Mouse (Mus musculus) neural tube, embryonic 12.5 days (tissue): Measurements from ENCODE around the gene Olfr810. TPM values are rescaled to one million over a fixed set of nuclear protein-coding genes. Genes with fewer than 3 reads are reported as not detected.

Source experiments
- ATAC-seq: fragments of 200-750 bp; cut with Nextera tagmentation; 2 replicates; pipeline ENCODE4 v1.8.0; 2017; ENCODE audit warnings: low read depth, mild to moderate bottlenecking, moderate TSS enrichment, moderate library complexity; ENCODE audit not compliant: low FRiP score
- H3K27ac ChIP-seq: fragments of 300-500 bp; sonication (generic); 2 replicates; pipeline ENCODE4 v1.5.1; 2016
- H3K27me3 ChIP-seq: fragments of 300-500 bp; sonication (generic); replicated peaks from 2 replicates; pipeline ENCODE4 v1.6.1; 2016; ENCODE audit warnings: mild to moderate bottlenecking
- H3K36me3 ChIP-seq: fragments of 300-500 bp; sonication (generic); 2 replicates; pipeline ENCODE4 v1.6.1; 2016; ENCODE audit warnings: mild to moderate bottlenecking
- H3K4me1 ChIP-seq: fragments of 300-500 bp; sonication (generic); 2 replicates; pipeline ENCODE4 v1.6.1; 2016
- H3K4me2 ChIP-seq: fragments of 300-500 bp; sonication (generic); replicated peaks from 2 replicates; pipeline ENCODE4 v1.6.1; 2016; ENCODE audit warnings: mild to moderate bottlenecking
- H3K4me3 ChIP-seq: fragments of 300-500 bp; sonication (generic); 2 replicates; pipeline ENCODE4 v1.5.1; 2016
- H3K9ac ChIP-seq: fragments of 300-500 bp; sonication (generic); 2 replicates; pipeline ENCODE4 v1.6.1; 2016; ENCODE audit warnings: mild to moderate bottlenecking
- H3K9me3 ChIP-seq: fragments of 300-500 bp; sonication (generic); 2 replicates; pipeline ENCODE4 v1.6.1; 2016; ENCODE audit warnings: mild to moderate bottlenecking
- WGBS: fragments of 180-500 bp; shearing (Covaris S2); methylation state at CpG from one replicate; pipeline ENCODE4 v1.1.7; 2016; 5-methylcytosine and 5-hydroxymethylcytosine counted together
- polyA plus RNA-seq: library from polyadenylated mRNA; unstranded; fragments of >200 nt; fragmentation: Nextera tagmentation; extraction: Ambion mirVana; gene quantifications from 2 replicates; pipeline ENCODE4 v1.2.1, GENCODE M21; 2016

The Olfr810 gene
- polyA plus RNA-seq: not detected in 2 replicates

GRCm38 (mm10) chr10:129794817-129795216 is at the start of gene Olfr810:
TSS of gene Olfr810 (minus strand) at chr10:129794917.
- Histone ChIP-seq H3K4me3 (no peak within 1 kb of the TSS), H3K36me3 (no peaks in the 10 kb centered on the region), H3K9ac (no peak within 1 kb of the TSS), H3K4me1 (no peaks in the 10 kb centered on the region), H3K4me2 (no peak within 1 kb of the TSS), H3K27ac (no peak within 1 kb of the TSS), H3K9me3 (no peaks in the 10 kb centered on the region), H3K27me3 (no peaks in the 10 kb centered on the region)
- no peak for ATAC-seq

- no peak within 1 kb of the TSS for H3K27ac ChIP-seq
- no peak within 1 kb of the TSS for H3K4me3 ChIP-seq
- no peaks in the 10 kb centered on the region for H3K9me3 ChIP-seq
- no peak within 1 kb of the TSS for H3K9ac ChIP-seq
- no peaks in the 10 kb centered on the region for H3K36me3 ChIP-seq
- ATAC-seq: no peak
- 88% methylated on average over 4 of the region's 4 CpGs for WGBS
- no peaks in the 10 kb centered on the region for H3K4me1 ChIP-seq
- H3K4me2 ChIP-seq: no peak within 1 kb of the TSS
- H3K27me3 ChIP-seq: no peaks in the 10 kb centered on the region
Measured at GRCm38 (mm10) chr10:129804296-129804695, 9.6 kb upstream of the Olfr810 start, which contains the start of gene Olfr811. TSS of gene Olfr811 (minus strand) at chr10:129804396.

GRCm38 (mm10) chr10:129778123-129778522 is 16.6 kb downstream of the Olfr810 start:
- Histone ChIP-seq H3K9ac (no peak overlapping the region), H3K9me3 (no peaks in the 10 kb centered on the region), H3K4me2 (no peak overlapping the region), H3K4me1 (no peaks in the 10 kb centered on the region), H3K27ac (no peak overlapping the region), H3K36me3 (no peaks in the 10 kb centered on the region), H3K4me3 (no peak overlapping the region), H3K27me3 (no peaks in the 10 kb centered on the region)
- ATAC-seq: no peak

- H3K36me3 ChIP-seq: no peaks in the 10 kb centered on the region
- no peak within 1 kb of the TSS for H3K27ac ChIP-seq
- no peaks in the 10 kb centered on the region for H3K27me3 ChIP-seq
- no peak within 1 kb of the TSS for H3K9ac ChIP-seq
- no peak within 1 kb of the TSS for H3K4me3 ChIP-seq
- no peaks in the 10 kb centered on the region for H3K4me1 ChIP-seq
- ATAC-seq: no peak
- H3K4me2 ChIP-seq: no peak within 1 kb of the TSS
- no peaks in the 10 kb centered on the region for H3K9me3 ChIP-seq
Measured at GRCm38 (mm10) chr10:129774338-129774737, 20.4 kb downstream of the Olfr810 start, which contains the start of gene Olfr809. TSS of gene Olfr809 (plus strand) at chr10:129774638.

- Histone ChIP-seq H3K4me2 (no peak within 1 kb of the TSS), H3K9me3 (no peaks in the 10 kb centered on the region), H3K4me3 (no peak within 1 kb of the TSS), H3K27ac (no peak within 1 kb of the TSS), H3K9ac (no peak within 1 kb of the TSS), H3K36me3 (no peaks in the 10 kb centered on the region), H3K4me1 (no peaks in the 10 kb centered on the region), H3K27me3 (no peaks in the 10 kb centered on the region)
- ATAC-seq: no peak
- WGBS: 90% methylated on average over 1 of the region's 1 CpGs
Measured at GRCm38 (mm10) chr10:129765182-129765581, 29.5 kb downstream of the Olfr810 start, which contains the start of gene Olfr808. TSS of gene Olfr808 (plus strand) at chr10:129765482.

- WGBS: 86% methylated on average over 1 of the region's 1 CpGs
- Histone ChIP-seq H3K36me3 (no peaks in the 10 kb centered on the region), H3K4me3 (no peak within 1 kb of the TSS), H3K9me3 (no peaks in the 10 kb centered on the region), H3K9ac (no peak within 1 kb of the TSS), H3K4me2 (no peak within 1 kb of the TSS), H3K27me3 (no peaks in the 10 kb centered on the region), H3K4me1 (no peaks in the 10 kb centered on the region), H3K27ac (no peak within 1 kb of the TSS)
- no peak for ATAC-seq
Measured at GRCm38 (mm10) chr10:129757693-129758092, 37.0 kb downstream of the Olfr810 start, which contains the start of gene Olfr807. TSS of gene Olfr807 (minus strand) at chr10:129757793.

GRCm38 (mm10) chr10:129741821-129742220 is 52.9 kb downstream of the Olfr810 start, which contains the start of gene Olfr806:
TSS of gene Olfr806 (minus strand) at chr10:129741921.
- Histone ChIP-seq H3K4me1 (no peaks in the 10 kb centered on the region), H3K27me3 (no peaks in the 10 kb centered on the region), H3K4me2 (no peak within 1 kb of the TSS), H3K9me3 (no peaks in the 10 kb centered on the region), H3K4me3 (no peak within 1 kb of the TSS), H3K9ac (no peak within 1 kb of the TSS), H3K36me3 (no peaks in the 10 kb centered on the region), H3K27ac (no peak within 1 kb of the TSS)
- no peak for ATAC-seq

Other genes with a start within 250 kb of the Olfr810 start
- gene Olfr794, start 227.3 kb downstream of the Olfr810 start, polyA plus RNA-seq: not detected in 2 replicates
- not detected in 2 replicates for gene Olfr796, start 182.3 kb downstream of the Olfr810 start, polyA plus RNA-seq
- not detected in 2 replicates for gene Olfr798, start 167.0 kb downstream of the Olfr810 start, polyA plus RNA-seq
- gene Olfr799, start 157.4 kb downstream of the Olfr810 start, polyA plus RNA-seq: not detected in 2 replicates
- not detected in 2 replicates for gene Olfr800, start 137.2 kb downstream of the Olfr810 start, polyA plus RNA-seq
- gene Olfr801, start 121.1 kb downstream of the Olfr810 start, polyA plus RNA-seq: not detected in 2 replicates
- gene Olfr802, start 106.7 kb downstream of the Olfr810 start, polyA plus RNA-seq: not detected in 2 replicates
- gene Olfr803, start 100.6 kb downstream of the Olfr810 start, polyA plus RNA-seq: not detected in 2 replicates
- not detected in 2 replicates for gene Olfr804, start 91.7 kb downstream of the Olfr810 start, polyA plus RNA-seq
- gene Olfr805, start 65.5 kb downstream of the Olfr810 start, polyA plus RNA-seq: not detected in 2 replicates
- not detected in 2 replicates for gene Olfr806, start 53.0 kb downstream of the Olfr810 start, polyA plus RNA-seq
- not detected in 2 replicates for gene Olfr807, start 37.1 kb downstream of the Olfr810 start, polyA plus RNA-seq
- not detected in 2 replicates for gene Olfr808, start 29.4 kb downstream of the Olfr810 start, polyA plus RNA-seq
- not detected in 2 replicates for gene Olfr809, start 20.3 kb downstream of the Olfr810 start, polyA plus RNA-seq
- not detected in 2 replicates for gene Olfr811, start 9.5 kb upstream of the Olfr810 start, polyA plus RNA-seq
- not detected in 2 replicates for gene Olfr812, start 51.2 kb upstream of the Olfr810 start, polyA plus RNA-seq
- gene Olfr813, start 60.5 kb upstream of the Olfr810 start, polyA plus RNA-seq: not detected in 2 replicates
- gene Olfr814, start 84.9 kb upstream of the Olfr810 start, polyA plus RNA-seq: not detected in 2 replicates
- gene Olfr815, start 111.0 kb upstream of the Olfr810 start, polyA plus RNA-seq: not detected in 2 replicates
- gene Olfr816, start 120.7 kb upstream of the Olfr810 start, polyA plus RNA-seq: not detected in 2 replicates
- gene Olfr818, start 154.2 kb upstream of the Olfr810 start, polyA plus RNA-seq: not detected in 2 replicates
- gene Olfr819, start 172.3 kb upstream of the Olfr810 start, polyA plus RNA-seq: not detected in 2 replicates
- not detected in 2 replicates for gene Olfr247, start 181.2 kb upstream of the Olfr810 start, polyA plus RNA-seq
- gene Gm10310, start 190.1 kb upstream of the Olfr810 start, polyA plus RNA-seq: not detected in 2 replicates
- gene Olfr820, start 217.7 kb upstream of the Olfr810 start, polyA plus RNA-seq: not detected in 2 replicates
- not detected in 2 replicates for gene Olfr821, start 235.4 kb upstream of the Olfr810 start, polyA plus RNA-seq